Mouse (Mus musculus) hindbrain, postnatal 0 days (tissue): Measurements from ENCODE around the gene Zfp260. TPM values are rescaled to one million over a fixed set of nuclear protein-coding genes. Genes with fewer than 3 reads are reported as not detected.
A peak's percentile ranks its signal among the peaks of the same experiment; 100 is the strongest.

Experiments used
- ATAC-seq: fragments of 200-750 bp; cut with Nextera tagmentation; 2 replicates; pipeline ENCODE4 v1.8.0; 2017; ENCODE audit warnings: mild to moderate bottlenecking, moderate TSS enrichment, moderate library complexity
- DNase-seq: peaks from one replicate; pipeline ENCODE4 v3.0.0-alpha.2; 2015; ENCODE audit warnings: low spot score
- H3K27ac ChIP-seq: fragments of 300-500 bp; sonication (generic); 2 replicates; pipeline ENCODE4 v1.5.1; 2014; ENCODE audit warnings: mild to moderate bottlenecking
- H3K27me3 ChIP-seq: fragments of 300-500 bp; sonication (generic); 2 replicates; pipeline ENCODE4 v1.6.1; 2014; ENCODE audit warnings: low read length, mixed read lengths; ENCODE audit not compliant: insufficient read depth
- H3K36me3 ChIP-seq: fragments of 300-500 bp; sonication (generic); 2 replicates; pipeline ENCODE4 v1.6.1; 2014; ENCODE audit warnings: low read length, mixed read lengths; ENCODE audit not compliant: insufficient read depth
- H3K4me1 ChIP-seq: fragments of 300-500 bp; sonication (generic); 2 replicates; pipeline ENCODE4 v1.6.1; 2014; ENCODE audit warnings: antibody characterized with exemption, low read length, mixed read lengths; ENCODE audit not compliant: insufficient read depth
- H3K4me2 ChIP-seq: fragments of 300-500 bp; sonication (generic); 2 replicates; pipeline ENCODE4 v1.6.1; 2014; ENCODE audit warnings: low read depth, mild to moderate bottlenecking, low read length, moderate library complexity, mixed read lengths
- H3K4me3 ChIP-seq: fragments of 300-500 bp; sonication (generic); 2 replicates; pipeline ENCODE4 v1.5.1; 2014; ENCODE audit warnings: low read length
- H3K9ac ChIP-seq: fragments of 300-500 bp; sonication (generic); replicated peaks from 2 replicates; pipeline ENCODE4 v1.6.1; 2014; ENCODE audit warnings: mild to moderate bottlenecking, low read length, moderate library complexity, mixed read lengths
- H3K9me3 ChIP-seq: fragments of 300-500 bp; sonication (generic); 2 replicates; pipeline ENCODE4 v1.6.1; 2016; ENCODE audit warnings: low read length, mixed read lengths
- CTCF ChIP-seq: IDR thresholded peaks from 2 replicates; pipeline ENCODE4 v1.5.1; 2016; ENCODE audit warnings: antibody characterized with exemption, control low read depth, low read depth
- WGBS: fragments of 180-500 bp; shearing (Covaris S2); extraction: QIAGEN DNeasy Blood & Tissue Kit; methylation state at CpG from one replicate; pipeline ENCODE4 v1.1.7; 2014; 5-methylcytosine and 5-hydroxymethylcytosine counted together
- polyA plus RNA-seq: library from polyadenylated mRNA; unstranded; fragments of >200 nt; fragmentation: Nextera tagmentation; extraction: Ambion mirVana; gene quantifications from 2 replicates; pipeline ENCODE4 v1.2.1, GENCODE M21; 2015
- total RNA-seq: library from RNA; depleted of rRNA; stranded (reverse); fragments of >200 nt; gene quantifications from 2 replicates; pipeline ENCODE4 v1.2.3, GENCODE M21; 2014; rRNA removed

The Zfp260 gene
- 26.8 and 27.4 TPM in 2 replicates for total RNA-seq
- 47.7 and 49.4 TPM in 2 replicates for polyA plus RNA-seq

GRCm38 (mm10) chr7:30094646-30095429, at the start of gene Zfp260:
Gene Zfp260 (plus strand): TSS chr7:30094777.
- under 1% methylated on average over 26 of the region's 26 CpGs for whole genome bisulfite sequencing
- Histone ChIP-seq H3K4me1 (0 out of 2 replicates have a peak, but pooled peaks cover 4% of the 10 kb centered on the region), H3K4me3 (peak within 1 kb of the TSS; percentile 69), H3K9me3 (no peaks in the 10 kb centered on the region), H3K9ac (peak within 1 kb of the TSS; percentile 82), H3K4me2 (peak within 1 kb of the TSS; percentile 76), H3K27ac (peak within 1 kb of the TSS; percentile 97), H3K27me3 (no peaks in the 10 kb centered on the region), H3K36me3 (no peaks in the 10 kb centered on the region)
- ATAC-seq, result peak; percentile 84
- peak; percentile 97 for DNase-seq
- peak; percentile 46 for TF ChIP-seq CTCF

- no peak overlapping the region for H3K4me2 ChIP-seq
- H3K9me3 ChIP-seq, result no peaks in the 10 kb centered on the region
- TF ChIP-seq CTCF, result no peak
- H3K4me1 ChIP-seq, result peaks cover 8% of the 10 kb centered on the region; the same call in 1 of the 2 replicates
- WGBS, result 88% methylated on average over 4 of the region's 4 CpGs
- no peaks in the 10 kb centered on the region for H3K27me3 ChIP-seq
- H3K27ac ChIP-seq, result no peak overlapping the region
- ATAC-seq, result no peak
- H3K4me3 ChIP-seq, result no peak overlapping the region
- no peak for DNase-seq
- no peak overlapping the region for H3K9ac ChIP-seq
- H3K36me3 ChIP-seq, result peaks cover 3% of the 10 kb centered on the region; the same call in 1 of the 2 replicates
Observed at GRCm38 (mm10) chr7:30048126-30048525, 46.5 kb upstream of the Zfp260 start.

GRCm38 (mm10) chr7:30050882-30051548, 43.6 kb upstream of the Zfp260 start, which contains the start of gene Zfp14:
Gene Zfp14 (minus strand): TSS chr7:30051380.
- WGBS, result under 1% methylated on average over 40 of the region's 40 CpGs
- Histone ChIP-seq H3K27me3 (no peaks in the 10 kb centered on the region), H3K9me3 (no peaks in the 10 kb centered on the region), H3K9ac (peak within 1 kb of the TSS; percentile 73), H3K36me3 (no peaks in the 10 kb centered on the region), H3K4me2 (peak within 1 kb of the TSS; percentile 87), H3K27ac (peak within 1 kb of the TSS; percentile 85), H3K4me1 (peaks cover 8% of the 10 kb centered on the region; the same call in 1 of the 2 replicates), H3K4me3 (peak within 1 kb of the TSS; percentile 75)
- peak; percentile 99 for ATAC-seq
- peak; percentile 13; the same call in 1 of the 2 replicates for TF ChIP-seq CTCF
- DNase-seq, result peak; percentile 96

GRCm38 (mm10) chr7:30053591-30053990, 41.0 kb upstream of the Zfp260 start:
- WGBS, result 12% methylated on average over 3 of the region's 3 CpGs
- H3K4me3 ChIP-seq, result no peak overlapping the region
- H3K27me3 ChIP-seq, result no peaks in the 10 kb centered on the region

GRCm38 (mm10) chr7:30060341-30060740, 34.2 kb upstream of the Zfp260 start:
- peaks cover 27% of the 10 kb centered on the region; the same call in 1 of the 2 replicates for H3K36me3 ChIP-seq
- DNase-seq (no peak), ATAC-seq (no peak)
- no peak for TF ChIP-seq CTCF
- H3K9ac ChIP-seq, result no peak overlapping the region
- no peak overlapping the region for H3K4me3 ChIP-seq
- no peak overlapping the region for H3K4me2 ChIP-seq
- H3K9me3 ChIP-seq, result no peaks in the 10 kb centered on the region
- H3K4me1 ChIP-seq, result no peaks in the 10 kb centered on the region
- WGBS, result 86% methylated on average over 6 of the region's 6 CpGs
- H3K27ac ChIP-seq, result no peak overlapping the region
- H3K27me3 ChIP-seq, result no peaks in the 10 kb centered on the region

More at GRCm38 (mm10) chr7:30053591-30053990, 41.0 kb upstream of the Zfp260 start:
- TF ChIP-seq CTCF, result no peak
- Histone ChIP-seq H3K4me1 (peaks cover 8% of the 10 kb centered on the region; the same call in 1 of the 2 replicates), H3K36me3 (peaks cover 11% of the 10 kb centered on the region; the same call in 1 of the 2 replicates), H3K9ac (no peak overlapping the region), H3K4me2 (no peak overlapping the region), H3K27ac (no peak overlapping the region), H3K9me3 (no peaks in the 10 kb centered on the region)
- DNase-seq (no peak), ATAC-seq (no peak)

- H3K27ac ChIP-seq, result no peak overlapping the region
- no peak overlapping the region for H3K4me3 ChIP-seq
- no peak overlapping the region for H3K4me2 ChIP-seq
- H3K36me3 ChIP-seq, result peaks cover 21% of the 10 kb centered on the region; the same call in 1 of the 2 replicates
- WGBS, result 88% methylated on average over 5 of the region's 5 CpGs
- no peak overlapping the region for H3K9ac ChIP-seq
- DNase-seq, result peak; percentile 18
- no peaks in the 10 kb centered on the region for H3K4me1 ChIP-seq
- H3K9me3 ChIP-seq, result no peaks in the 10 kb centered on the region
- ATAC-seq, result no peak
- TF ChIP-seq CTCF, result peak; percentile 60
- no peaks in the 10 kb centered on the region for H3K27me3 ChIP-seq
Observed at GRCm38 (mm10) chr7:30062478-30062877, 32.1 kb upstream of the Zfp260 start.
